Mouse (Mus musculus) midbrain, embryonic 12.5 days (tissue): ENCODE measurements around the gene Myh10. TPM values are rescaled to one million over a fixed set of nuclear protein-coding genes. Genes with fewer than 3 reads are reported as not detected.
A peak's percentile ranks its signal among the peaks of the same experiment; 100 is the strongest.

Experiments used
- ATAC-seq: fragments of 200-750 bp; cut with Nextera tagmentation; 2 replicates; pipeline ENCODE4 v1.8.0; 2017; ENCODE audit warnings: low read depth, moderate TSS enrichment, moderate library complexity; ENCODE audit not compliant: low FRiP score
- H3K27ac ChIP-seq: fragments of 300-500 bp; sonication (generic); replicated peaks from 2 replicates; pipeline ENCODE4 v1.5.1; 2016; ENCODE audit warnings: mild to moderate bottlenecking
- H3K27me3 ChIP-seq: fragments of 300-500 bp; sonication (generic); 2 replicates; pipeline ENCODE4 v1.6.1; 2016; ENCODE audit warnings: mild to moderate bottlenecking
- H3K36me3 ChIP-seq: fragments of 300-500 bp; sonication (generic); 2 replicates; pipeline ENCODE4 v1.6.1; 2016
- H3K4me1 ChIP-seq: fragments of 300-500 bp; sonication (generic); 2 replicates; pipeline ENCODE4 v1.6.1; 2016
- H3K4me2 ChIP-seq: fragments of 300-500 bp; sonication (generic); replicated peaks from 2 replicates; pipeline ENCODE4 v1.6.1; 2016; ENCODE audit warnings: mild to moderate bottlenecking, moderate library complexity
- H3K4me3 ChIP-seq: fragments of 300-500 bp; sonication (generic); 2 replicates; pipeline ENCODE4 v1.5.1; 2016; ENCODE audit warnings: mild to moderate bottlenecking
- H3K9ac ChIP-seq: fragments of 300-500 bp; sonication (generic); replicated peaks from 2 replicates; pipeline ENCODE4 v1.6.1; 2016; ENCODE audit warnings: mild to moderate bottlenecking, moderate library complexity
- H3K9me3 ChIP-seq: fragments of 300-500 bp; sonication (generic); 2 replicates; pipeline ENCODE4 v1.6.1; 2016; ENCODE audit warnings: mild to moderate bottlenecking
- WGBS: fragments of 180-500 bp; shearing (Covaris S2); methylation state at CpG from one replicate; pipeline ENCODE4 v1.1.7; 2016; 5-methylcytosine and 5-hydroxymethylcytosine counted together
- polyA plus RNA-seq: library from polyadenylated mRNA; unstranded; fragments of >200 nt; fragmentation: Nextera tagmentation; extraction: Ambion mirVana; gene quantifications from 2 replicates; pipeline ENCODE4 v1.2.1, GENCODE M21; 2016

Myh10 gene
- polyA plus RNA-seq, 1 experiment from 2014 or later = 164 TPM

GRCm38 (mm10) chr11:68702370-68702769, 11.0 kb downstream of the Myh10 start:
- 95% methylated on average over 6 of the region's 6 CpGs for WGBS
- H3K27me3 ChIP-seq = no peaks in the 10 kb centered on the region
- H3K27ac ChIP-seq = no peak overlapping the region
- H3K4me3 ChIP-seq = no peak overlapping the region
- peaks cover 67% of the 10 kb centered on the region for H3K36me3 ChIP-seq
- ATAC-seq = no peak
- peaks cover 3% of the 10 kb centered on the region; the same call in 1 of the 2 replicates for H3K9me3 ChIP-seq
- H3K4me2 ChIP-seq = no peak overlapping the region
- H3K4me1 ChIP-seq = no peaks in the 10 kb centered on the region
- H3K9ac ChIP-seq = no peak overlapping the region

- no peaks in the 10 kb centered on the region for H3K4me1 ChIP-seq
- no peak overlapping the region for H3K9ac ChIP-seq
- ATAC-seq = no peak
- H3K4me3 ChIP-seq = no peak overlapping the region
- WGBS = 94% methylated on average over 1 of the region's 1 CpGs
- H3K27me3 ChIP-seq = no peaks in the 10 kb centered on the region
- peaks cover 67% of the 10 kb centered on the region for H3K36me3 ChIP-seq
- peaks cover 3% of the 10 kb centered on the region; the same call in 1 of the 2 replicates for H3K9me3 ChIP-seq
- no peak overlapping the region for H3K27ac ChIP-seq
- H3K4me2 ChIP-seq = no peak overlapping the region
These were observed 12.0 kb downstream of the Myh10 start for GRCm38 (mm10) chr11:68703360-68703759.

GRCm38 (mm10) chr11:68704258-68704657, 12.9 kb downstream of the Myh10 start:
- WGBS = 97% methylated on average over 1 of the region's 1 CpGs
- Histone ChIP-seq H3K4me2 (no peak overlapping the region), H3K27me3 (no peaks in the 10 kb centered on the region), H3K36me3 (peaks cover 61% of the 10 kb centered on the region), H3K9me3 (peaks cover 3% of the 10 kb centered on the region; the same call in 1 of the 2 replicates), H3K4me1 (no peaks in the 10 kb centered on the region), H3K4me3 (no peak overlapping the region), H3K27ac (no peak overlapping the region), H3K9ac (no peak overlapping the region)
- ATAC-seq = no peak

GRCm38 (mm10) chr11:68704847-68705246, 13.5 kb downstream of the Myh10 start:
- Histone ChIP-seq H3K9me3 (peaks cover 3% of the 10 kb centered on the region; the same call in 1 of the 2 replicates), H3K4me2 (no peak overlapping the region), H3K4me1 (no peaks in the 10 kb centered on the region), H3K9ac (no peak overlapping the region), H3K27me3 (no peaks in the 10 kb centered on the region), H3K27ac (no peak overlapping the region), H3K4me3 (no peak overlapping the region), H3K36me3 (peaks cover 55% of the 10 kb centered on the region)
- 99% methylated on average over 2 of the region's 2 CpGs for WGBS
- no peak for ATAC-seq

- no peak overlapping the region for H3K9ac ChIP-seq
- H3K9me3 ChIP-seq = 0 out of 2 replicates have a peak, but pooled peaks cover 3% of the 10 kb centered on the region
- no peak for ATAC-seq
- H3K4me3 ChIP-seq = no peak overlapping the region
- H3K4me1 ChIP-seq = no peaks in the 10 kb centered on the region
- peak overlapping the region; percentile 25; the same call in 1 of the 2 replicates for H3K27ac ChIP-seq
- WGBS = 69% methylated on average over 9 of the region's 9 CpGs
- H3K4me2 ChIP-seq = no peak overlapping the region
- peaks cover 40% of the 10 kb centered on the region for H3K36me3 ChIP-seq
- H3K27me3 ChIP-seq = no peaks in the 10 kb centered on the region
These were observed 15.4 kb downstream of the Myh10 start for GRCm38 (mm10) chr11:68706524-68707429.

- Histone ChIP-seq H3K27ac (no peak overlapping the region), H3K9me3 (no peaks in the 10 kb centered on the region), H3K4me2 (no peak overlapping the region), H3K9ac (no peak overlapping the region), H3K4me3 (no peak overlapping the region), H3K27me3 (no peaks in the 10 kb centered on the region), H3K36me3 (peaks cover 28% of the 10 kb centered on the region), H3K4me1 (no peaks in the 10 kb centered on the region)
- no peak for ATAC-seq
- WGBS = 85% methylated on average over 5 of the region's 5 CpGs
These were observed 16.7 kb downstream of the Myh10 start for GRCm38 (mm10) chr11:68707881-68708582.

- Histone ChIP-seq H3K9me3 (no peaks in the 10 kb centered on the region), H3K4me1 (peaks cover 23% of the 10 kb centered on the region), H3K4me2 (no peak overlapping the region), H3K9ac (no peak overlapping the region), H3K27ac (0 out of 2 replicates have a peak overlapping the region, but pooled peaks have one; percentile 35), H3K4me3 (no peak overlapping the region), H3K27me3 (no peaks in the 10 kb centered on the region), H3K36me3 (peaks cover 25% of the 10 kb centered on the region)
- ATAC-seq = no peak
- WGBS = 85% methylated on average over 4 of the region's 4 CpGs
These were observed 24.8 kb downstream of the Myh10 start for GRCm38 (mm10) chr11:68716167-68716566.

- no peak overlapping the region for H3K4me2 ChIP-seq
- no peak for ATAC-seq
- no peak overlapping the region for H3K4me3 ChIP-seq
- peaks cover 35% of the 10 kb centered on the region for H3K36me3 ChIP-seq
- H3K27ac ChIP-seq = peak overlapping the region; percentile 35
- no peaks in the 10 kb centered on the region for H3K27me3 ChIP-seq
- WGBS = 75% methylated on average over 16 of the region's 16 CpGs
- H3K9ac ChIP-seq = no peak overlapping the region
- H3K9me3 ChIP-seq = no peaks in the 10 kb centered on the region
- peaks cover 23% of the 10 kb centered on the region for H3K4me1 ChIP-seq
These were observed 25.9 kb downstream of the Myh10 start for GRCm38 (mm10) chr11:68717171-68717840.

GRCm38 (mm10) chr11:68719096-68719648, 27.8 kb downstream of the Myh10 start:
- ATAC-seq = no peak
- Histone ChIP-seq H3K27ac (0 out of 2 replicates have a peak overlapping the region, but pooled peaks have one; percentile 22), H3K4me2 (no peak overlapping the region), H3K9ac (no peak overlapping the region), H3K27me3 (no peaks in the 10 kb centered on the region), H3K36me3 (peaks cover 39% of the 10 kb centered on the region), H3K9me3 (no peaks in the 10 kb centered on the region), H3K4me3 (no peak overlapping the region), H3K4me1 (peaks cover 23% of the 10 kb centered on the region)
- WGBS = 76% methylated on average over 4 of the region's 4 CpGs

- no peaks in the 10 kb centered on the region for H3K27me3 ChIP-seq
- H3K36me3 ChIP-seq = peaks cover 33% of the 10 kb centered on the region
- ATAC-seq = no peak
- no peaks in the 10 kb centered on the region for H3K9me3 ChIP-seq
- 89% methylated on average over 5 of the region's 5 CpGs for WGBS
- H3K4me2 ChIP-seq = no peak overlapping the region
- peaks cover 23% of the 10 kb centered on the region for H3K4me1 ChIP-seq
- no peak overlapping the region for H3K27ac ChIP-seq
- no peak overlapping the region for H3K4me3 ChIP-seq
- H3K9ac ChIP-seq = no peak overlapping the region
These were observed 28.4 kb downstream of the Myh10 start for GRCm38 (mm10) chr11:68719774-68720173.

GRCm38 (mm10) chr11:68724117-68724516, 32.8 kb downstream of the Myh10 start:
- H3K27me3 ChIP-seq = no peaks in the 10 kb centered on the region
- H3K4me1 ChIP-seq = peaks cover 2% of the 10 kb centered on the region
- H3K9ac ChIP-seq = no peak overlapping the region
- H3K27ac ChIP-seq = no peak overlapping the region
- H3K9me3 ChIP-seq = no peaks in the 10 kb centered on the region
- peaks cover 49% of the 10 kb centered on the region for H3K36me3 ChIP-seq
- no peak overlapping the region for H3K4me2 ChIP-seq
- no peak for ATAC-seq
- H3K4me3 ChIP-seq = no peak overlapping the region
